ENCODE assay signal across 8 mouse cellular contexts in the genomic region with DNA sequence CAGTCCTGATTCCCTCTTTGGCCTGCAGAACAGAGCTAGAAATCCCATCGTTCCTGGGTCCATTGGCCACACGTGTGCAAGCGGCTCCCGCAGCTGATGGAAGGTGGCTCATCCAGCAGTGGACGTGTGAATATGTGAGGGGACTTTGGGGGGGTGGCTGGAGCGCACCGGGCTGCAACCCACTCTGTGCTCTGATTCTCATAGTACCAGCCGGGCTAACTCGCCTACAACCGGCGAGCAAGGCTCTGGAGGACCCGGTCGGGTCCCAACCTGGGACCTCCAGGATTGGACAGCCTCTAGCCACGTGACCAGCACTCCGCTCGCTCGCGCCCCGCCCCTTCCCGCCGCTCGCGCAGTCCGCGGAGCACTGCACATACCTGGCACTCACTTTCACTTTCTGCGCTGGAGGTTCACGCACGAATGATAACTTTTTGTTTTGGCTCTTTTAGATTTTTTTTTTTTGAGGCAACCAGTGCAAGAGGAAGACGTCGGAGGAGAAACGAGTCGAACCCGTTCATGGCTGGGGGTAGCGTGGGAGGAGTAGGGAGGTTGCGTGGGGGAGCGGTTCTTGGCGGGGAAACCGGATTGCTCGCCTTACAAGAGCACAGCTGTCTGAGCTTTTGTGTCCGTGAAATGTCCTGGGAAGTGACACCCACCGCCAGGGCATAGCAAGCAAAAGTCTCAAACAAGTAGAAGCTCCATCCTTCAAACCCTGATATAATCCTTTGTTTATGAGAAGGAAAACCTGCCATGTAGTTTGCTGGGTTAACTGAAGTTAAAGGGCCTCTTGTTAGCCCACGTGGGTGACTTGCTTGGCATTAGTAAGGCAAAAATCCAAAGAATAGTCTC. TPM values are rescaled to one million over a fixed set of nuclear protein-coding genes. Genes with fewer than 3 reads are reported as not detected.
A peak's percentile ranks its signal among the peaks of the same experiment; 100 is the strongest.
DNase-seq lines count a peak whose midpoint lies in the region; ATAC-seq and TF ChIP-seq lines count a peak whose summit lies in the region.

No protein-coding gene starts in this region.

- ATAC-seq in CD4-positive, CD25-positive, alpha-beta regulatory T cell, adult 4 months = peak; percentile 97
- peak; percentile 100 for ATAC-seq in erythroid progenitor cell, adult 5-6 weeks (replicated peaks; ENCODE audit: low FRiP score, poor library complexity, severe bottlenecking)
- ATAC-seq in heart, embryonic 13.5 days (ENCODE audit: extremely low read depth, insufficient number of reproducible peaks, low FRiP score, low TSS enrichment) = peak; percentile 96
- ATAC-seq in kidney, postnatal 0 days (replicated peaks; ENCODE audit: low FRiP score, low read depth) = peak; percentile 99
- peak; percentile 99 for ATAC-seq in liver, embryonic 13.5 days (ENCODE audit: low read depth)
- ATAC-seq in stomach, embryonic 14.5 days (ENCODE audit: insufficient number of reproducible peaks, insufficient read depth, low FRiP score, low read depth) = peak; percentile 100

- peak overlapping the region; percentile 94 for H3K4me2 ChIP-seq in heart, embryonic 13.5 days
- peak overlapping the region; percentile 68 for H3K4me2 ChIP-seq in kidney, postnatal 0 days (ENCODE audit: low read length)
- H3K4me2 ChIP-seq in liver, embryonic 13.5 days = peak overlapping the region; percentile 88
- H3K4me2 ChIP-seq in stomach, embryonic 14.5 days (replicated peaks; ENCODE audit: low read depth, low read length) = peak overlapping the region; percentile 71

- TF ChIP-seq CTCF in kidney, postnatal 0 days (IDR thresholded peaks at IDR 0.05; ENCODE audit: low read depth) = no peak

- peaks cover 86% of the 10 kb centered on the region for H3K27me3 ChIP-seq in heart, embryonic 13.5 days (replicated peaks)
- H3K27me3 ChIP-seq in kidney, postnatal 0 days (ENCODE audit: insufficient read depth, low read length) = peaks cover 38% of the 10 kb centered on the region
- peaks cover 47% of the 10 kb centered on the region for H3K27me3 ChIP-seq in liver, embryonic 13.5 days
- peaks cover 11% of the 10 kb centered on the region for H3K27me3 ChIP-seq in stomach, embryonic 14.5 days (ENCODE audit: control insufficient read depth, insufficient read depth, low read length)

- H3K27ac ChIP-seq in brown adipose tissue, adult 24 weeks (replicated peaks; ENCODE audit: low read depth, low read length) = peak overlapping the region; percentile 60
- no peak overlapping the region for H3K27ac ChIP-seq in heart, embryonic 13.5 days (replicated peaks)
- no peak overlapping the region for H3K27ac ChIP-seq in kidney, postnatal 0 days
- H3K27ac ChIP-seq in liver, embryonic 13.5 days = no peak overlapping the region
- H3K27ac ChIP-seq in stomach, embryonic 14.5 days (ENCODE audit: low read length) = no peak overlapping the region

- peak; percentile 87 for DNase-seq in kidney, postnatal 0 days (ENCODE audit: low spot score)
- DNase-seq in liver, embryonic 13.5 days = peak; percentile 85
- peak; percentile 78 to 86 for DNase-seq in natural killer cell, adult 2 months (ENCODE audit: low spot score in 2 of 2)

- no peaks in the 10 kb centered on the region for H3K36me3 ChIP-seq in heart, embryonic 13.5 days
- no peaks in the 10 kb centered on the region for H3K36me3 ChIP-seq in kidney, postnatal 0 days (ENCODE audit: insufficient read depth, low read length)
- H3K36me3 ChIP-seq in liver, embryonic 13.5 days = no peaks in the 10 kb centered on the region
- no peaks in the 10 kb centered on the region for H3K36me3 ChIP-seq in stomach, embryonic 14.5 days (ENCODE audit: control insufficient read depth, insufficient read depth, low read length)

- H3K4me3 ChIP-seq in brown adipose tissue, adult 24 weeks (ENCODE audit: insufficient read depth, low read depth, low read length) = peak overlapping the region; percentile 86
- peak overlapping the region; percentile 66 for H3K4me3 ChIP-seq in heart, embryonic 13.5 days
- H3K4me3 ChIP-seq in kidney, postnatal 0 days (replicated peaks; ENCODE audit: low read depth, low read length) = peak overlapping the region; percentile 58
- H3K4me3 ChIP-seq in liver, embryonic 13.5 days (replicated peaks) = peak overlapping the region; percentile 76
- peak overlapping the region; percentile 40 for H3K4me3 ChIP-seq in stomach, embryonic 14.5 days (ENCODE audit: low read depth, low read length)

- WGBS in heart, embryonic 13.5 days = under 1% methylated on average over 42 of the region's 42 CpGs
- WGBS in kidney, postnatal 0 days = under 1% methylated on average over 42 of the region's 42 CpGs
- under 1% methylated on average over 42 of the region's 42 CpGs for WGBS in liver, embryonic 13.5 days (ENCODE audit: insufficient replicate concordance)
- WGBS in stomach, embryonic 14.5 days = 0% methylated on average over 42 of the region's 42 CpGs

- H3K9ac ChIP-seq in heart, embryonic 13.5 days = peak overlapping the region; percentile 78
- peak overlapping the region; percentile 43; the same call in 1 of the 2 replicates for H3K9ac ChIP-seq in kidney, postnatal 0 days (ENCODE audit: low read depth, low read length)
- H3K9ac ChIP-seq in liver, embryonic 13.5 days = peak overlapping the region; percentile 73
- H3K9ac ChIP-seq in stomach, embryonic 14.5 days (replicated peaks; ENCODE audit: low read depth, low read length) = peak overlapping the region; percentile 25; the same call in 1 of the 2 replicates

- H3K9me3 ChIP-seq in heart, embryonic 13.5 days = no peaks in the 10 kb centered on the region
- no peaks in the 10 kb centered on the region for H3K9me3 ChIP-seq in kidney, postnatal 0 days (replicated peaks; ENCODE audit: low read length)
- no peaks in the 10 kb centered on the region for H3K9me3 ChIP-seq in liver, embryonic 13.5 days (replicated peaks)
- no peaks in the 10 kb centered on the region for H3K9me3 ChIP-seq in stomach, embryonic 14.5 days (ENCODE audit: control insufficient read depth, low read depth, low read length)

- peaks cover 3% of the 10 kb centered on the region; the same call in 1 of the 2 replicates for H3K4me1 ChIP-seq in brown adipose tissue, adult 24 weeks (ENCODE audit: control insufficient read depth, insufficient read depth, insufficient read length, low read length)
- peaks cover 20% of the 10 kb centered on the region for H3K4me1 ChIP-seq in heart, embryonic 13.5 days
- no peaks in the 10 kb centered on the region for H3K4me1 ChIP-seq in kidney, postnatal 0 days (replicated peaks; ENCODE audit: insufficient read depth, low read length)
- peaks cover 34% of the 10 kb centered on the region for H3K4me1 ChIP-seq in liver, embryonic 13.5 days (replicated peaks)
- peaks cover 14% of the 10 kb centered on the region; the same call in 1 of the 2 replicates for H3K4me1 ChIP-seq in stomach, embryonic 14.5 days (ENCODE audit: control insufficient read depth, insufficient read depth, low read length)

RNA-seq across cellular contexts. Expression of gene Prdm1, which starts 1.1 kb away (rescaled TPM):
- polyA plus RNA-seq in CD4-positive, CD25-positive, alpha-beta regulatory T cell, adult 4 months (2017; shearing (Covaris generic)) = 10 to 100 TPM; 16.5 to 19.8 TPM
- polyA plus RNA-seq in brown adipose tissue, adult 24 weeks (2012; ENCODE audit: insufficient read depth, insufficient read length, missing spikeins) = 0.83 TPM in 1 of 2 replicates, not detected in the other
- total RNA-seq in erythroid progenitor cell, adult 5-6 weeks (2015; ENCODE audit: low replicate concordance) = 1.7 TPM in 1 of 2 replicates, not detected in the other
- total RNA-seq in erythroid progenitor cell, adult 5-6 weeks (2017; ENCODE audit: low replicate concordance) = 0.91 TPM in 1 of 2 replicates, not detected in the other
- polyA plus RNA-seq in heart, embryonic 13.5 days (2015; fragmentation: Nextera tagmentation; extraction: Ambion mirVana) = 0.34 and 0.67 TPM in 2 replicates
- polyA plus RNA-seq in kidney, postnatal 0 days (2015; fragmentation: Nextera tagmentation; extraction: Ambion mirVana) = 1.3 and 1.4 TPM in 2 replicates
- 0.12 and 0.13 TPM in 2 replicates for polyA plus RNA-seq in liver, embryonic 13.5 days (2015; fragmentation: Nextera tagmentation; extraction: Ambion mirVana)
- polyA plus RNA-seq in stomach, embryonic 14.5 days (2014; fragmentation: Nextera tagmentation; extraction: Ambion mirVana) = 2.8 and 2.9 TPM in 2 replicates

Comparison
In these comparisons a context has a peak if more than half of its experiments do, and no peak if none do; other contexts are left out.
1. H3K9ac ChIP-seq: peak in every context shown above with its lines; median percentile 78 in heart, embryonic 13.5 days; 73 in liver, embryonic 13.5 days; 43 in kidney, postnatal 0 days; 25 in stomach, embryonic 14.5 days.